Mouse (Mus musculus): ENCODE results near the gene Celf1. TPM values are rescaled to one million over a fixed set of nuclear protein-coding genes. Genes with fewer than 3 reads are reported as not detected.

Celf1 gene
- polyA plus RNA-seq, 1 experiment from 2014 or later, result 78.8 TPM

DNA sequence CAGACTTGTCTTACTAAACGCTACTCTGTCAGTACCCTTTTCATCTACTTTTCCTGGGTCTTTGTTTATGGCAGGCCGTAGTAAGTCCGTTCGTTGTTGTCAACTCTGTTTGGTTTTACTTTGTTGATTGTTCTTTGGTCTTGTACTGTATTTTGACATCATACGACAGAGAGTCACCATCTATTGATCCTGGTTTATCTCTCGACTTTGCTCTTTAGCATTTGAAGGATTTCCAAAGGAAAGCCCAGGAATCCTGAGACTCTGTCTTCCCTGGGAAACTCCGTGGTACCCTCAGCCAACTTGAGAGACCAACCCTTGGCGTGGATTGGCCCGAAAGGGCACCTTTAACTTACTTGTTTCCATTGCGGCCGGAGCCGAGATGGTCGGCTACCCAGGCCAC is 11.6 kb upstream of the Celf1 start:
- 85% methylated on average over 13 of the region's 13 CpGs for WGBS
- ATAC-seq (ENCODE audit: low FRiP score), result no peak

DNA sequence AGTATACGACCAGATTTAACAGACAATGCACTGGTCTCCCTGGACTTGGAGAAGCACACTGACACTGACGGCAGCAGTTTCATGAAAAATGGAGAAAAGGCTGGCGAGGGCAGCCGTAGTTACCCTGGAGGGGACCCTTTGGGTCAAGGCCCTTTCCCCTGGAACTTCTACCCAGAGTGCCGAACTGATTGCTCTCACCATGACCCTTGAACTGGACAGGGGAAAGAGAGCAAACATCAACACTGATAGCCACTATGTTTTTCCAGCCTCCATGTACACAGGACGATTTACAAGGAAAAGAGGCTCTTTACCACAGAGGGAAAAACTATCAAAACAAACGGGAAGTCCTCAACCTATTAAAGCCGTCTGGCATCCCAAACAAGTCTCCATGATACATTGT is 8.4 kb upstream of the Celf1 start:
- H3K36me3 ChIP-seq (ENCODE audit: control insufficient read depth, insufficient read depth, low read length), result no peaks in the 10 kb centered on the region
- H3K27me3 ChIP-seq (ENCODE audit: control insufficient read depth, insufficient read depth, low read length), result no peaks in the 10 kb centered on the region
- H3K4me1 ChIP-seq (replicated peaks; ENCODE audit: control insufficient read depth, insufficient read depth, low read length), result no peaks in the 10 kb centered on the region
- ATAC-seq (ENCODE audit: low FRiP score) (no peak), DNase-seq (ENCODE audit: low spot score) (no peak)
- no peak overlapping the region for H3K4me2 ChIP-seq (replicated peaks; ENCODE audit: low read depth, low read length)
- 76% methylated on average over 8 of the region's 8 CpGs for WGBS
- H3K9ac ChIP-seq (ENCODE audit: low read depth, low read length), result no peak overlapping the region
- no peak overlapping the region for H3K27ac ChIP-seq (ENCODE audit: low read depth, low read length)
- H3K9me3 ChIP-seq (ENCODE audit: control insufficient read depth, low read length), result no peaks in the 10 kb centered on the region
- no peak overlapping the region for H3K4me3 ChIP-seq (ENCODE audit: low read depth, low read length)

More for the DNA sequence above, 11.6 kb upstream of the Celf1 start:
- H3K4me2 ChIP-seq (replicated peaks; ENCODE audit: low read depth, low read length), result no peak overlapping the region
- H3K4me1 ChIP-seq (replicated peaks; ENCODE audit: control insufficient read depth, insufficient read depth, low read length), result no peaks in the 10 kb centered on the region
- no peaks in the 10 kb centered on the region for H3K27me3 ChIP-seq (ENCODE audit: control insufficient read depth, insufficient read depth, low read length)
- H3K9me3 ChIP-seq (ENCODE audit: control insufficient read depth, low read length), result no peaks in the 10 kb centered on the region
- no peak overlapping the region for H3K4me3 ChIP-seq (ENCODE audit: low read depth, low read length)
- H3K27ac ChIP-seq (ENCODE audit: low read depth, low read length), result no peak overlapping the region
- no peak for DNase-seq (ENCODE audit: low spot score)
- no peak overlapping the region for H3K9ac ChIP-seq (ENCODE audit: low read depth, low read length)
- H3K36me3 ChIP-seq (ENCODE audit: control insufficient read depth, insufficient read depth, low read length), result no peaks in the 10 kb centered on the region

DNA sequence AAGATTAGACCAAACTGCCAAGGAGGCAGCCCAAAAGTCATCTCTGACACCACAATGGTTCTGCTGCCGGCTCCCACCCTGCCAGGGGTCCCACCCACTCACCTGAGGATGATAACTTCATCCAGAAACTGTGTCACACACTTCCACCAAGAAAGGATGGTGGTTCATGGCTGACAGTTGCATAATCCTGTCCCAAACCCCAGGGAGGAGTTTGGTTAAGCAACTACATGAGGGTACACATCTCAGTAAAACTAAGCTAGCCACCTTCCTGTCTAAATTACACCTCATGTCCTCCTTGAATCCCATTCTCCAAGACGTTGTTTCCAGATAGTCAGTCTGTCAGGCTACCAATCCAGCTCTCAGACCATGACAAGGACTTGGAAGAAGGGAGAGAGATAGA is 7.9 kb upstream of the Celf1 start:
- no peaks in the 10 kb centered on the region for H3K36me3 ChIP-seq (ENCODE audit: control insufficient read depth, insufficient read depth, low read length)
- WGBS, result 78% methylated on average over 2 of the region's 2 CpGs
- no peak overlapping the region for H3K4me2 ChIP-seq (replicated peaks; ENCODE audit: low read depth, low read length)
- no peak overlapping the region for H3K4me3 ChIP-seq (ENCODE audit: low read depth, low read length)
- H3K9me3 ChIP-seq (ENCODE audit: control insufficient read depth, low read length), result no peaks in the 10 kb centered on the region
- no peak overlapping the region for H3K9ac ChIP-seq (ENCODE audit: low read depth, low read length)
- H3K27me3 ChIP-seq (ENCODE audit: control insufficient read depth, insufficient read depth, low read length), result no peaks in the 10 kb centered on the region
- no peak overlapping the region for H3K27ac ChIP-seq (ENCODE audit: low read depth, low read length)
- ATAC-seq (ENCODE audit: low FRiP score) (no peak), DNase-seq (ENCODE audit: low spot score) (no peak)
- H3K4me1 ChIP-seq (replicated peaks; ENCODE audit: control insufficient read depth, insufficient read depth, low read length), result no peaks in the 10 kb centered on the region

DNA sequence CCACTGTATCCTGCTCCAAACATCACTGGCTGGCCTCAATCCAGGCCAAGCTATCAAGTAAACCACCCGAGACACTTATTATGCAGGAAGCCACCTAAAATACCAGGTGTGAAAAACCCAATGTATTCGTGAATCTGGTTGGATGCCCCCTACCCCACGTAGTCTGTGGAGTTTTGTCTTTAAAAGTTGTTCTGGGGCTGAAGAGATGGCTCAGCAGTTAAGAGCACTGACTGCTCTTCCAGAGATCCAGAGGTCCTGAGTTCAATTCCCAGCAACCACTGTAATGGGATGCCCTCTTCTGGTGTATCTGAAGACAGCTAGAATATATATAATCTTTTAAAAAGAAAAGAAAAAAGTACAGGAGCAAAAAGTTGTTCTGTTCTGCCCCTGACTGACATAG is 1.8 kb upstream of the Celf1 start:
- Histone ChIP-seq H3K4me2 (replicated peaks; ENCODE audit: low read depth, low read length) (no peak overlapping the region), H3K9me3 (ENCODE audit: control insufficient read depth, low read length) (no peaks in the 10 kb centered on the region), H3K4me1 (replicated peaks; ENCODE audit: control insufficient read depth, insufficient read depth, low read length) (no peaks in the 10 kb centered on the region; the same call in 1 of the 2 replicates), H3K9ac (ENCODE audit: low read depth, low read length) (no peak overlapping the region), H3K27ac (ENCODE audit: low read depth, low read length) (no peak overlapping the region), H3K36me3 (ENCODE audit: control insufficient read depth, insufficient read depth, low read length) (no peaks in the 10 kb centered on the region), H3K27me3 (ENCODE audit: control insufficient read depth, insufficient read depth, low read length) (no peaks in the 10 kb centered on the region), H3K4me3 (ENCODE audit: low read depth, low read length) (no peak overlapping the region)
- DNase-seq (ENCODE audit: low spot score) (no peak), ATAC-seq (ENCODE audit: low FRiP score) (no peak)
- 72% methylated on average over 3 of the region's 3 CpGs for WGBS

DNA sequence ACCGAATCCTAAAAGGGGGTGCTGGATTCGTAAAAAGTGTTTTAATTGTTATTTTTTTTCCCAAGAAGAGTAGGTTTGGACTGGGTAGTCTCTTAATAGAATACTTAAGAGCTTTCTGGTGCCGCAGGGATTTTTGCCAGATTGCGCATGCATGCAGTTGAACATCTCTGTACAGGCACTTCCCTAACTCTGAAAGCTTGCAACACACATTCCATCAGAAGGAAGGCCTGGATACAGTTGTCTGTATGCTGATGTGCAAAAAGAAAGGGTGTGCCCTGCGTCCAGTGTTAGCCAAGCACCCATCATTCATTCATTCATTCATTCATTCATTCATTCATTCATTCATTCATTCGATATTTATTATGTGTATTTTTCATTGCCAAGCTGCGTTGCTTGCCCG is 432 bp upstream of the Celf1 start:
- no peak for DNase-seq (ENCODE audit: low spot score)
- 56% methylated on average over 8 of the region's 8 CpGs for WGBS
- Histone ChIP-seq H3K9ac (ENCODE audit: low read depth, low read length) (peak overlapping the region; percentile 95), H3K27ac (ENCODE audit: low read depth, low read length) (peak overlapping the region; percentile 93; the same call in 1 of the 2 replicates), H3K36me3 (ENCODE audit: control insufficient read depth, insufficient read depth, low read length) (no peaks in the 10 kb centered on the region), H3K9me3 (ENCODE audit: control insufficient read depth, low read length) (no peaks in the 10 kb centered on the region), H3K27me3 (ENCODE audit: control insufficient read depth, insufficient read depth, low read length) (no peaks in the 10 kb centered on the region), H3K4me2 (replicated peaks; ENCODE audit: low read depth, low read length) (peak overlapping the region; percentile 75; the same call in 1 of the 2 replicates), H3K4me1 (replicated peaks; ENCODE audit: control insufficient read depth, insufficient read depth, low read length) (no peaks in the 10 kb centered on the region; the same call in 1 of the 2 replicates), H3K4me3 (ENCODE audit: low read depth, low read length) (peak overlapping the region; percentile 76)
- ATAC-seq (ENCODE audit: low FRiP score), result peak; percentile 49

DNA sequence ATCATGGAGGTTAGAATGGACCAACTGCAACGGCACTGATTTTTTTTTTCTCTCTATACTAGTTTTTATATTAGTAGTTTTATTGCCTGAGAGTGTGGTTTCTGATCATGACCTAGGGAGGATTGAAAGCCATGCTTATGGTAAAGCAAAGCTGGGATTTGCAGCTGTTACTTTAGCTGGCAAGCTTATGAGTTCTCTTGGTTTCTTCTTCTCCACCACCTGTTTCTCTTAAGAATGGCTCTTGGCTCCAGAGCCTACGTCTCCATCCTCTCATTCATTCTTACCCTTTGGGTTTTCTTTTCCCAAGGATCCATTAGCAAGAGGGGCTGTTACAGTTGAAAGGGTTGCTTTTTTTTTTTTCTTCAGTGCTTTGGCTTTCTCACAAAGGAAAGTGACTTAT is 1.6 kb downstream of the Celf1 start:
- H3K4me2 ChIP-seq (replicated peaks; ENCODE audit: low read depth, low read length), result peak overlapping the region; percentile 75
- no peak overlapping the region for H3K27ac ChIP-seq (ENCODE audit: low read depth, low read length)
- 51% methylated on average over 2 of the region's 2 CpGs for WGBS
- H3K4me3 ChIP-seq (ENCODE audit: low read depth, low read length), result peak overlapping the region; percentile 76; the same call in 1 of the 2 replicates
- no peak for DNase-seq (ENCODE audit: low spot score)
- H3K27me3 ChIP-seq (ENCODE audit: control insufficient read depth, insufficient read depth, low read length), result no peaks in the 10 kb centered on the region
- H3K9ac ChIP-seq (ENCODE audit: low read depth, low read length), result no peak overlapping the region
- H3K36me3 ChIP-seq (ENCODE audit: control insufficient read depth, insufficient read depth, low read length), result no peaks in the 10 kb centered on the region
- H3K4me1 ChIP-seq (replicated peaks; ENCODE audit: control insufficient read depth, insufficient read depth, low read length), result no peaks in the 10 kb centered on the region; the same call in 1 of the 2 replicates
- ATAC-seq (ENCODE audit: low FRiP score), result no peak
- H3K9me3 ChIP-seq (ENCODE audit: control insufficient read depth, low read length), result no peaks in the 10 kb centered on the region

DNA sequence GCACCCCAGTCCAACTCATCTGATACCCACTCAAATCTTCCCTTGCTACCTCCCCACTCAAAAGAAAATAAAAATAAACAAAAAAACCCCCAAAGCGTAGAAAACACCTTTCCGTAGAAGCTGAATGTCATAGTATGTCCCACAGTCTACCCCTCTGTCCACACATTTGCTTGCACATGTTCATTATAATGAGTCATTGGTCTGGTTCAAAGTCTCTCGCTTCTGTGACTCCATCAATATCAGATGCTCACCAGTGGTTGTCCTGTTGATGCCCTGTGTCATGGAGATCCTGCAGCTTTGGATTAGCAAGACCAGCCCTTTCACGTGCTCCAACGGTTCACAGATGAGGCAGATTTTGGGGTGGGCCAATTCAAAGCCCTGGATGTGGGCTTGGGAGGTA is 10.0 kb downstream of the Celf1 start:
- no peak overlapping the region for H3K27ac ChIP-seq (ENCODE audit: low read depth, low read length)
- no peaks in the 10 kb centered on the region for H3K4me1 ChIP-seq (replicated peaks; ENCODE audit: control insufficient read depth, insufficient read depth, low read length)
- WGBS, result 89% methylated on average over 5 of the region's 5 CpGs
- H3K27me3 ChIP-seq (ENCODE audit: control insufficient read depth, insufficient read depth, low read length), result no peaks in the 10 kb centered on the region
- no peak overlapping the region for H3K4me2 ChIP-seq (replicated peaks; ENCODE audit: low read depth, low read length)
- H3K36me3 ChIP-seq (ENCODE audit: control insufficient read depth, insufficient read depth, low read length), result no peaks in the 10 kb centered on the region
- H3K9me3 ChIP-seq (ENCODE audit: control insufficient read depth, low read length), result no peaks in the 10 kb centered on the region
- ATAC-seq (ENCODE audit: low FRiP score) (no peak), DNase-seq (ENCODE audit: low spot score) (no peak)
- no peak overlapping the region for H3K4me3 ChIP-seq (ENCODE audit: low read depth, low read length)
- no peak overlapping the region for H3K9ac ChIP-seq (ENCODE audit: low read depth, low read length)

DNA sequence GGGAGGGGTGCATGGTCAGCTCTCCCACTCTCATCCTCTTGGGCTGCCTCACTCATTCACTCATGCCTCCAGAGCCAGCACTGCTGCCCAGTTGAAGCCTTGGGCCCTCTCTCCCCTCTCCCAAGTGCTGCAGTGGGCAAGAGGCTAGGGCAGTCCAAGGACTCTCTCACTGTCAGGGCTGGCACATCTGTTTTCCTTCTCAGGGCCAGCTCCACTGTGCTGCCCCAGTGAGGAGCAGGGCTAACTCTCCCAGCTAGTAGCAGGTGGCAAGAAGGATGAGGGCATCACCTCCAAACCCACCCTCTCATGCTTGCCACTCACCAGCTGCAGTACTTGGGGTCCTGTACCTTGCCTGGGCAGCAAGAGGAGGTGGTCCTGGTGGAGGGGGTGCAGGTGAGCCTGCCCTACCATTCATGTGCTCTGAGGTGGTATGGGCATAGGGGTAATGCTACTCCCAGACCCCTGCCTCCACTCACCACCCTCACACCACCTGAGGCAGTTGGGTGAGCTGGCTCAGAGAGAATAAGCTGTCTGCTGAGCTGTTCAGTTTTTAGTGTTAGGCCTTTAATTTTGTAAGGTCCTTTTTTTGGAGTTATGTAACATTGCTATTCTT is 10.5 kb downstream of the Celf1 start:
- ATAC-seq (ENCODE audit: low FRiP score) (no peak), DNase-seq (ENCODE audit: low spot score) (no peak)
- no peak overlapping the region for H3K4me3 ChIP-seq (ENCODE audit: low read depth, low read length)
- no peak overlapping the region for H3K4me2 ChIP-seq (replicated peaks; ENCODE audit: low read depth, low read length)
- no peak overlapping the region for H3K9ac ChIP-seq (ENCODE audit: low read depth, low read length)
- H3K4me1 ChIP-seq (replicated peaks; ENCODE audit: control insufficient read depth, insufficient read depth, low read length), result no peaks in the 10 kb centered on the region
- no peak overlapping the region for H3K27ac ChIP-seq (ENCODE audit: low read depth, low read length)
- H3K36me3 ChIP-seq (ENCODE audit: control insufficient read depth, insufficient read depth, low read length), result no peaks in the 10 kb centered on the region
- H3K9me3 ChIP-seq (ENCODE audit: control insufficient read depth, low read length), result no peaks in the 10 kb centered on the region
- H3K27me3 ChIP-seq (ENCODE audit: control insufficient read depth, insufficient read depth, low read length), result no peaks in the 10 kb centered on the region

DNA sequence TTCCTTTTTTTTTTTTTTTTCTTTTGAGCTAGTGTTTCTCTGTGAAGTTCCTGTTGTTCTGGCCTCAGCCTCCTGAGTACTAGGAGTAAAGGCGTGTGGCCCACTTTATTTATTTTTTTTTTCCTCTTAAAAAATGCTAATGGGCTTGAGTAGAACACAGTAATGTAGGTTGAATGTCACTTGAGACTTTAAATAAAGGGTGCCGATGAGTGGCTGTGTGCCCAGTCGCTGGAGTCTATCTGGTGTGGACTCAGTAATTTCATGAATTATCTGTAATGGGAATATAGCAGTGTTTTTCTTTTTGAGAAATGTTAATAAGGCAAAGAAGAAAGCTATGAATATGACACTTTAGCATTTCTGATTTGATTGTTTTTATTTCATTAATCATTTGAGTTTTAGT is 13.3 kb downstream of the Celf1 start:
- DNase-seq (ENCODE audit: low spot score), result no peak
- H3K4me3 ChIP-seq (ENCODE audit: low read depth, low read length), result no peak overlapping the region

More for the DNA sequence above, 13.3 kb downstream of the Celf1 start:
- Histone ChIP-seq H3K4me2 (replicated peaks; ENCODE audit: low read depth, low read length) (no peak overlapping the region), H3K4me1 (replicated peaks; ENCODE audit: control insufficient read depth, insufficient read depth, low read length) (no peaks in the 10 kb centered on the region), H3K9me3 (ENCODE audit: control insufficient read depth, low read length) (no peaks in the 10 kb centered on the region), H3K27ac (ENCODE audit: low read depth, low read length) (no peak overlapping the region), H3K9ac (ENCODE audit: low read depth, low read length) (no peak overlapping the region), H3K27me3 (ENCODE audit: control insufficient read depth, insufficient read depth, low read length) (no peaks in the 10 kb centered on the region), H3K36me3 (ENCODE audit: control insufficient read depth, insufficient read depth, low read length) (no peaks in the 10 kb centered on the region)
- no peak for ATAC-seq (ENCODE audit: low FRiP score)
- WGBS, result 83% methylated on average over 3 of the region's 3 CpGs

Measured in hindbrain, embryonic 11.5 days (tissue).